Mouse (Mus musculus): ENCODE measurements at regions not wholly inside any gene's neighbourhood (a gene's known extent, or its start where the extent isn't known, plus 50 kb on each side); places are given as distances from the start of the nearest gene placed in this dataset.
A peak's percentile ranks its signal among the peaks of the same experiment; 100 is the strongest.

- DNase-seq (ENCODE audit: low spot score), result no peak
Observed at GRCm38 (mm10) chr7:124455659-124456058, 473.0 kb downstream of the Hs3st4 start.

GRCm38 (mm10) chr7:124487326-124487725 is 504.7 kb downstream of the Hs3st4 start:
- no peak for DNase-seq (ENCODE audit: low spot score)

- no peak for DNase-seq (ENCODE audit: low spot score)
Observed at GRCm38 (mm10) chr7:124491109-124491793, 508.6 kb downstream of the Hs3st4 start.

GRCm38 (mm10) chr7:124491851-124492390 is 509.3 kb downstream of the Hs3st4 start:
- DNase-seq (ENCODE audit: low spot score), result no peak

GRCm38 (mm10) chr7:124500636-124501035 is 518.0 kb downstream of the Hs3st4 start:
- DNase-seq (ENCODE audit: low spot score), result no peak

- DNase-seq (ENCODE audit: low spot score), result no peak
Observed at GRCm38 (mm10) chr7:124502760-124503159, 520.1 kb downstream of the Hs3st4 start.

- no peak for DNase-seq (ENCODE audit: low spot score)
Observed at GRCm38 (mm10) chr7:124549038-124549437, 566.4 kb downstream of the Hs3st4 start.

- no peak for DNase-seq (ENCODE audit: low spot score)
Observed at GRCm38 (mm10) chr7:124557213-124557612, 574.5 kb downstream of the Hs3st4 start.

GRCm38 (mm10) chr7:124570804-124571203 is 588.1 kb downstream of the Hs3st4 start:
- no peak for DNase-seq (ENCODE audit: low spot score)

GRCm38 (mm10) chr7:124573666-124574065 is 591.0 kb downstream of the Hs3st4 start:
- DNase-seq (ENCODE audit: low spot score), result no peak

- no peak for DNase-seq (ENCODE audit: low spot score)
Observed at GRCm38 (mm10) chr7:124581342-124581741, 598.7 kb downstream of the Hs3st4 start.

GRCm38 (mm10) chr7:124585296-124585695 is 602.6 kb downstream of the Hs3st4 start:
- DNase-seq (ENCODE audit: low spot score), result peak; percentile 9

- DNase-seq (ENCODE audit: low spot score), result no peak
Observed at GRCm38 (mm10) chr7:124591369-124591768, 608.7 kb downstream of the Hs3st4 start.

GRCm38 (mm10) chr7:124593462-124593861 is 610.8 kb downstream of the Hs3st4 start:
- no peak for DNase-seq (ENCODE audit: low spot score)

GRCm38 (mm10) chr7:124600767-124601166 is 618.1 kb downstream of the Hs3st4 start:
- no peak for DNase-seq (ENCODE audit: low spot score)

- DNase-seq (ENCODE audit: low spot score), result no peak
Observed at GRCm38 (mm10) chr7:124604581-124604980, 621.9 kb downstream of the Hs3st4 start.

- DNase-seq (ENCODE audit: low spot score), result no peak
Observed at GRCm38 (mm10) chr7:124605978-124606377, 623.3 kb downstream of the Hs3st4 start.

GRCm38 (mm10) chr7:124607061-124607460 is 624.4 kb downstream of the Hs3st4 start:
- no peak for DNase-seq (ENCODE audit: low spot score)

GRCm38 (mm10) chr7:124610437-124610836 is 627.8 kb downstream of the Hs3st4 start:
- DNase-seq (ENCODE audit: low spot score), result no peak

- no peak for DNase-seq (ENCODE audit: low spot score)
Observed at GRCm38 (mm10) chr7:124647131-124647530, 664.5 kb downstream of the Hs3st4 start.

- no peak for DNase-seq (ENCODE audit: low spot score)
Observed at GRCm38 (mm10) chr7:124667180-124667968, 684.7 kb downstream of the Hs3st4 start.

GRCm38 (mm10) chr7:124668058-124668457 is 685.4 kb downstream of the Hs3st4 start:
- no peak for DNase-seq (ENCODE audit: low spot score)

GRCm38 (mm10) chr7:124670477-124670876 is 687.8 kb downstream of the Hs3st4 start:
- DNase-seq (ENCODE audit: low spot score), result no peak
